Mouse (Mus musculus) macrophage (primary cell): ENCODE measurements around the gene Atg16l1. TPM values are rescaled to one million over a fixed set of nuclear protein-coding genes. Genes with fewer than 3 reads are reported as not detected.

Source experiments
- H3K27ac ChIP-seq: fragments of 350-480 bp; formaldehyde crosslinking; 2 replicates; pipeline ENCODE4 v1.9.0; 2021
- H3K36me3 ChIP-seq: fragments of 350-480 bp; formaldehyde crosslinking; 2 replicates; pipeline ENCODE4 v1.9.0; 2021; ENCODE audit errors: inconsistent target
- H3K4me3 ChIP-seq: fragments of 350-480 bp; formaldehyde crosslinking; 2 replicates; pipeline ENCODE4 v1.9.0; 2021; ENCODE audit errors: inconsistent target
- H3K79me2 ChIP-seq: fragments of 350-480 bp; formaldehyde crosslinking; 2 replicates; pipeline ENCODE4 v1.9.0; 2021; ENCODE audit errors: inconsistent target
- WGBS: methylation state at CpG from one replicate; pipeline ENCODE4 v1.1.7; 2026; ENCODE audit warnings: inconsistent platforms; ENCODE audit not compliant: missing documents; 5-methylcytosine and 5-hydroxymethylcytosine counted together
- polyA plus RNA-seq: library from polyadenylated mRNA; stranded (reverse); fragments of 250-400 nt; gene quantifications from 3 replicates; pipeline ENCODE4 v1.2.4, GENCODE M21; 2018; ENCODE audit warnings: inconsistent platforms
- total RNA-seq, 78 experiments: library from RNA; depleted of rRNA; stranded (reverse); fragments of 250-400 nt; gene quantifications; 1 replicate in 9 of 78; 2 replicates in 24 of 78; 3 replicates in 43 of 78; 4 replicates in 2 of 78; pipeline ENCODE4 v1.2.4; 2018; ENCODE audit warnings: inconsistent platforms in 56 of 78

Gene Atg16l1
- 100 to 1,000 TPM in 23 of 26 experiments, 10 to 100 TPM in 3; 85.9 to 320 (median 236) TPM for total RNA-seq (2018; cell fraction: chromatin; rRNA removed)
- 10 to 100 TPM in 25 of 26 experiments, 1 to 10 TPM in 1; 8.6 to 27.9 (median 18.3) TPM for total RNA-seq (2018; cell fraction: cytosol; rRNA removed)
- total RNA-seq (2018; cell fraction: nucleus; rRNA removed), result 100 to 1,000 TPM in 11 of 26 experiments, 10 to 100 TPM in 15; 33.0 to 174 (median 85.8) TPM
- polyA plus RNA-seq, result 11.7 to 21.9 TPM (median 21.3 TPM) in 3 replicates

GRCm38 (mm10) chr1:87755641-87756470 lies at the start of gene Atg16l1:
TSS of gene Atg16l1 (plus strand) at chr1:87755870.
- H3K79me2 ChIP-seq, result peaks cover 47% of the 10 kb centered on the region
- H3K27ac ChIP-seq, result peak within 1 kb of the TSS; percentile 66
- H3K4me3 ChIP-seq, result peak within 1 kb of the TSS; percentile 77
- H3K36me3 ChIP-seq, result peaks cover 15% of the 10 kb centered on the region
- under 1% methylated on average over 70 of the region's 79 CpGs for WGBS

GRCm38 (mm10) chr1:87706361-87706760 lies 49.3 kb upstream of the Atg16l1 start:
- Histone ChIP-seq H3K36me3 (peaks cover 97% of the 10 kb centered on the region), H3K27ac (no peak overlapping the region), H3K79me2 (no peaks in the 10 kb centered on the region), H3K4me3 (no peak overlapping the region)
- 94% methylated on average over 3 of the region's 3 CpGs for WGBS

GRCm38 (mm10) chr1:87709020-87709419 lies 46.6 kb upstream of the Atg16l1 start:
- H3K79me2 ChIP-seq, result no peaks in the 10 kb centered on the region
- H3K36me3 ChIP-seq, result peaks cover 100% of the 10 kb centered on the region
- H3K4me3 ChIP-seq, result no peak overlapping the region
- H3K27ac ChIP-seq, result no peak overlapping the region
- WGBS, result 97% methylated on average over 6 of the region's 6 CpGs

- H3K79me2 ChIP-seq, result no peaks in the 10 kb centered on the region
- 93% methylated on average over 7 of the region's 7 CpGs for WGBS
- H3K27ac ChIP-seq, result no peak overlapping the region
- H3K4me3 ChIP-seq, result no peak overlapping the region
- peaks cover 100% of the 10 kb centered on the region for H3K36me3 ChIP-seq
Measured at GRCm38 (mm10) chr1:87709661-87710270, 45.9 kb upstream of the Atg16l1 start.

- H3K27ac ChIP-seq, result no peak overlapping the region
- H3K36me3 ChIP-seq, result peaks cover 100% of the 10 kb centered on the region
- WGBS, result 97% methylated on average over 10 of the region's 10 CpGs
- no peaks in the 10 kb centered on the region for H3K79me2 ChIP-seq
- H3K4me3 ChIP-seq, result no peak overlapping the region
Measured at GRCm38 (mm10) chr1:87711938-87712613, 43.6 kb upstream of the Atg16l1 start.

- Histone ChIP-seq H3K4me3 (no peak overlapping the region), H3K36me3 (peaks cover 99% of the 10 kb centered on the region), H3K79me2 (no peaks in the 10 kb centered on the region), H3K27ac (no peak overlapping the region)
- no CpG with 5 or more reads among the region's 1 CpGs for WGBS
Measured at GRCm38 (mm10) chr1:87712614-87712971, 43.1 kb upstream of the Atg16l1 start.

- no peak overlapping the region for H3K4me3 ChIP-seq
- no peak overlapping the region for H3K27ac ChIP-seq
- peaks cover 53% of the 10 kb centered on the region for H3K36me3 ChIP-seq
- H3K79me2 ChIP-seq, result no peaks in the 10 kb centered on the region
- 78% methylated on average over 8 of the region's 8 CpGs for WGBS
Measured at GRCm38 (mm10) chr1:87721382-87721781, 34.3 kb upstream of the Atg16l1 start.

- H3K4me3 ChIP-seq, result no peak overlapping the region
- H3K79me2 ChIP-seq, result no peaks in the 10 kb centered on the region
- no peak overlapping the region for H3K27ac ChIP-seq
- 86% methylated on average over 2 of the region's 2 CpGs for WGBS
- peaks cover 46% of the 10 kb centered on the region for H3K36me3 ChIP-seq
Measured at GRCm38 (mm10) chr1:87722081-87722480, 33.6 kb upstream of the Atg16l1 start.

- no peak overlapping the region for H3K27ac ChIP-seq
- peaks cover 34% of the 10 kb centered on the region for H3K36me3 ChIP-seq
- H3K79me2 ChIP-seq, result no peaks in the 10 kb centered on the region
- no peak overlapping the region for H3K4me3 ChIP-seq
- WGBS, result 44% methylated on average over 4 of the region's 4 CpGs
Measured at GRCm38 (mm10) chr1:87723351-87723750, 32.3 kb upstream of the Atg16l1 start.

- Histone ChIP-seq H3K36me3 (no peaks in the 10 kb centered on the region), H3K27ac (no peak overlapping the region), H3K79me2 (no peaks in the 10 kb centered on the region), H3K4me3 (no peak overlapping the region)
- WGBS, result 86% methylated on average over 2 of the region's 2 CpGs
Measured at GRCm38 (mm10) chr1:87729070-87729469, 26.6 kb upstream of the Atg16l1 start.

- 90% methylated on average over 6 of the region's 6 CpGs for WGBS
- Histone ChIP-seq H3K27ac (no peak overlapping the region), H3K4me3 (no peak overlapping the region), H3K36me3 (no peaks in the 10 kb centered on the region), H3K79me2 (no peaks in the 10 kb centered on the region)
Measured at GRCm38 (mm10) chr1:87729850-87730249, 25.8 kb upstream of the Atg16l1 start.

- no peaks in the 10 kb centered on the region for H3K79me2 ChIP-seq
- 80% methylated on average over 7 of the region's 7 CpGs for WGBS
- no peaks in the 10 kb centered on the region for H3K36me3 ChIP-seq
- no peak overlapping the region for H3K4me3 ChIP-seq
- H3K27ac ChIP-seq, result no peak overlapping the region
Measured at GRCm38 (mm10) chr1:87730271-87730670, 25.4 kb upstream of the Atg16l1 start.

GRCm38 (mm10) chr1:87733212-87733611 lies 22.5 kb upstream of the Atg16l1 start:
- Histone ChIP-seq H3K36me3 (no peaks in the 10 kb centered on the region), H3K79me2 (no peaks in the 10 kb centered on the region), H3K4me3 (no peak overlapping the region), H3K27ac (no peak overlapping the region)
- 83% methylated on average over 5 of the region's 5 CpGs for WGBS

GRCm38 (mm10) chr1:87734153-87734552 lies 21.5 kb upstream of the Atg16l1 start:
- Histone ChIP-seq H3K36me3 (no peaks in the 10 kb centered on the region), H3K4me3 (no peak overlapping the region), H3K79me2 (no peaks in the 10 kb centered on the region), H3K27ac (no peak overlapping the region)
- 94% methylated on average over 3 of the region's 3 CpGs for WGBS
